Mouse (Mus musculus) erythroblast, embryonic 14.5 days (primary cell): ENCODE measurements around the gene Stxbp1.

Source experiments
- GATA1 ChIP-seq: IDR thresholded peaks from 2 replicates; pipeline ENCODE4 v1.6.1; 2012; ENCODE audit warnings: low read length, inconsistent platforms, mixed read lengths
- TAL1 ChIP-seq: IDR thresholded peaks from 3 replicates; pipeline ENCODE4 v1.6.1; 2012; ENCODE audit warnings: low read length, inconsistent platforms, mixed read lengths

DNA sequence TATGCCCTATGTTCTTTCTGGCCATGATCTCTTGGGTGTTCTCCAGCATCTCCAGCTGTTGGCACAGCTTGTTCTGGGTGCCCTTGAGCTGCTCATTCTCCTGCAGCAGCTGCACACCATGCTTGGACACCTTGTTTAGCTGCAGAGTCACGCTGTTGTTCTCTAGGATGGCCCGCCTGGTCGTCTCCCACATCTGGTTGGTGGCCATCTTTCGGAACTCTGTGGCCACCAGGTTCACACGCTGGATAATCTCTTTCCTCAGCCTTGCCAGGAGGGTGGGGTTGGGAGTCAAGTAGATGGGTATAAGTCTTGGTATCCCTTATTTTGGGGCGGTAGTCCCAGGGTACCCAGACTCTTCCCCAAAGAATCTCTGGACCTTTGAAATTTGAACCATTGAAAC, 67.3 kb downstream of the Stxbp1 start:
- no peak for TF ChIP-seq TAL1
- no peak for TF ChIP-seq GATA1
